ENCODE assay signal across 22 mouse cellular contexts in the genomic region with DNA sequence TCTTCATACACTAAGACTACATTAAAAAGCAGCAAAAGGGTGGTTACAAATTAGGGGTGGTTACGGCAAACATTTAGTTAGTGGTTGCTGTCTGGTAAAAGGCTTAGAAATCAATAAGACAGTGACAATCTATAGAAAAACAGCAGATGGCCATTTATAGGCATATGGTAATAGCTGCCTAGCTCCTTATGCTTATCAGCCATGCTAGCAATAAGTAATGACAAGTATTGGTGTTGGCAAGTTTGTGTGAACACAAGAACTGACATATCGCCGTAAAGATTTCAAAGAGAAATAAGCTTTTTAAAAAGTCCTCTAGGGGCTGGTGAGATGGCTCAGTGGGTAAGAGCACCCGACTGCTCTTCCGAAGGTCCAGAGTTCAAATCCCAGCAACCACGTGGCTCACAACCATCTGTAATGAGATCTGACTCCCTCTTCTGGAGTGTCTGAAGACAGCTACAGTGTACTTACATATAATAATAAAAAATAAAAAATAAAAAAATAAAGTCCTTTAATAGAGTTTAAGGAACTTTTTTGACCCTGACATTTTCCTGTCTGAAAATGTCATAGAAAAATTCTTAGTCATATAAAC. TPM values are rescaled to one million over a fixed set of nuclear protein-coding genes. Genes with fewer than 3 reads are reported as not detected.
DNase-seq lines count a peak whose midpoint lies in the region; ATAC-seq and TF ChIP-seq lines count a peak whose summit lies in the region.
"Had no signal": no experiment of that assay in that cellular context is flagged by ENCODE, and none has a peak within 500 bp of the region (broad histone marks: within the 10 kb centered on the region; RNA-seq: fewer than 3 reads in every experiment).

No protein-coding gene starts in this region.

- no peak for DNase-seq in forebrain, embryonic 10.5 days (ENCODE audit: extremely low spot score, low spot score)
- DNase-seq in forebrain, embryonic 11.5 days (ENCODE audit: low spot score): no peak
- peak; percentile 34 for DNase-seq in forebrain, postnatal 0 days
- no peak for DNase-seq in cerebellum, adult 9-10 months
- DNase-seq: adrenal gland, adult 8-10 months; adrenal gland, postnatal 14 days; adrenal gland, postnatal 36 days; B cell, adult 2 months; cerebellum, adult 11 months; cerebellum, adult 18-20 months; cerebellum, adult 8-10 months; cerebellum, postnatal 10 days; cerebellum, postnatal 25 days had no signal

- no peaks in the 10 kb centered on the region for H3K27me3 ChIP-seq in forebrain, embryonic 13.5 days
- H3K27me3 ChIP-seq in forebrain, embryonic 10.5 days (ENCODE audit: poor library complexity, severe bottlenecking): no peaks in the 10 kb centered on the region
- no peaks in the 10 kb centered on the region for H3K27me3 ChIP-seq in forebrain, embryonic 15.5 days
- H3K27me3 ChIP-seq in forebrain, embryonic 11.5 days (ENCODE audit: control insufficient read depth, insufficient read depth, low read length): no peaks in the 10 kb centered on the region
- H3K27me3 ChIP-seq in forebrain, postnatal 0 days (ENCODE audit: insufficient read depth, low read length): no peaks in the 10 kb centered on the region
- H3K27me3 ChIP-seq: CH12.LX; embryonic facial prominence, embryonic 12.5 days; Patski had no signal

- TF ChIP-seq CTCF in forebrain, postnatal 0 days (IDR thresholded peaks at IDR 0.05; ENCODE audit: low read depth): no peak

- peaks cover 27% of the 10 kb centered on the region for H3K36me3 ChIP-seq in forebrain, embryonic 13.5 days (ENCODE audit: poor library complexity, severe bottlenecking)
- peaks cover 77% of the 10 kb centered on the region for H3K36me3 ChIP-seq in forebrain, embryonic 10.5 days (replicated peaks)
- H3K36me3 ChIP-seq in forebrain, embryonic 15.5 days: no peaks in the 10 kb centered on the region
- H3K36me3 ChIP-seq in forebrain, embryonic 11.5 days (ENCODE audit: control insufficient read depth, insufficient read depth, low read length): no peaks in the 10 kb centered on the region; the same call in 1 of the 2 replicates
- H3K36me3 ChIP-seq in forebrain, postnatal 0 days (ENCODE audit: insufficient read depth): peaks cover 8% of the 10 kb centered on the region

- peak; percentile 65; the same call in 1 of the 2 replicates for ATAC-seq in forebrain, embryonic 13.5 days
- peak; percentile 58; the same call in 1 of the 2 replicates for ATAC-seq in forebrain, embryonic 15.5 days (replicated peaks)
- ATAC-seq in forebrain, embryonic 11.5 days (replicated peaks; ENCODE audit: low FRiP score): no peak
- peak; percentile 34; the same call in 1 of the 2 replicates for ATAC-seq in forebrain, postnatal 0 days
- ATAC-seq: activated CD4-positive, CD25-positive, alpha-beta regulatory T cell, adult 4 months; CD4-positive, CD25-positive, alpha-beta regulatory T cell, adult 4 months; Patski had no signal

- H3K9me3 ChIP-seq in forebrain, embryonic 13.5 days (replicated peaks): no peaks in the 10 kb centered on the region
- H3K9me3 ChIP-seq in forebrain, embryonic 10.5 days: no peaks in the 10 kb centered on the region
- H3K9me3 ChIP-seq in forebrain, embryonic 15.5 days: no peaks in the 10 kb centered on the region
- H3K9me3 ChIP-seq in forebrain, embryonic 11.5 days (ENCODE audit: control insufficient read depth, low read length): no peaks in the 10 kb centered on the region
- H3K9me3 ChIP-seq in forebrain, postnatal 0 days (ENCODE audit: low read length): no peaks in the 10 kb centered on the region
- H3K9me3 ChIP-seq: embryonic facial prominence, embryonic 10.5 days; embryonic facial prominence, embryonic 12.5 days; G1E had no signal

- no peak overlapping the region for H3K9ac ChIP-seq in forebrain, embryonic 13.5 days
- no peak overlapping the region for H3K9ac ChIP-seq in forebrain, embryonic 15.5 days (replicated peaks)
- no peak overlapping the region for H3K9ac ChIP-seq in forebrain, embryonic 11.5 days (ENCODE audit: low read length)
- no peak overlapping the region for H3K9ac ChIP-seq in forebrain, postnatal 0 days
- H3K9ac ChIP-seq: embryonic facial prominence, embryonic 12.5 days had no signal

- H3K4me1 ChIP-seq in forebrain, embryonic 13.5 days: no peaks in the 10 kb centered on the region
- H3K4me1 ChIP-seq in forebrain, embryonic 10.5 days: no peaks in the 10 kb centered on the region
- no peaks in the 10 kb centered on the region for H3K4me1 ChIP-seq in forebrain, embryonic 15.5 days
- no peaks in the 10 kb centered on the region for H3K4me1 ChIP-seq in forebrain, embryonic 11.5 days (replicated peaks; ENCODE audit: control insufficient read depth, insufficient read depth, low read length)
- H3K4me1 ChIP-seq in forebrain, postnatal 0 days (ENCODE audit: insufficient read depth): no peaks in the 10 kb centered on the region
- H3K4me1 ChIP-seq: embryonic facial prominence, embryonic 10.5 days; embryonic facial prominence, embryonic 12.5 days had no signal

- no peak overlapping the region for H3K4me3 ChIP-seq in forebrain, embryonic 13.5 days
- no peak overlapping the region for H3K4me3 ChIP-seq in forebrain, embryonic 10.5 days
- H3K4me3 ChIP-seq in forebrain, embryonic 15.5 days: no peak overlapping the region
- H3K4me3 ChIP-seq in forebrain, embryonic 11.5 days (ENCODE audit: low read depth, low read length): no peak overlapping the region
- no peak overlapping the region for H3K4me3 ChIP-seq in forebrain, postnatal 0 days (ENCODE audit: low read depth, low read length)
- H3K4me3 ChIP-seq: embryonic facial prominence, embryonic 10.5 days; embryonic facial prominence, embryonic 12.5 days had no signal

- H3K4me2 ChIP-seq in forebrain, embryonic 13.5 days: no peak overlapping the region
- no peak overlapping the region for H3K4me2 ChIP-seq in forebrain, embryonic 15.5 days (replicated peaks)
- H3K4me2 ChIP-seq in forebrain, embryonic 11.5 days (ENCODE audit: low read depth, low read length, severe bottlenecking): no peak overlapping the region
- no peak overlapping the region for H3K4me2 ChIP-seq in forebrain, postnatal 0 days (ENCODE audit: low read depth)
- H3K4me2 ChIP-seq: embryonic facial prominence, embryonic 12.5 days had no signal

- no peak overlapping the region for H3K27ac ChIP-seq in forebrain, embryonic 13.5 days
- H3K27ac ChIP-seq in forebrain, embryonic 10.5 days: no peak overlapping the region
- H3K27ac ChIP-seq in forebrain, embryonic 15.5 days (replicated peaks): no peak overlapping the region
- no peak overlapping the region for H3K27ac ChIP-seq in forebrain, embryonic 11.5 days (ENCODE audit: low read depth, low read length)
- no peak overlapping the region for H3K27ac ChIP-seq in forebrain, postnatal 0 days (ENCODE audit: low read depth, low read length)
- H3K27ac ChIP-seq: embryonic facial prominence, embryonic 10.5 days; embryonic facial prominence, embryonic 12.5 days had no signal

- WGBS in forebrain, embryonic 13.5 days: 91% methylated on average over 6 of the region's 6 CpGs
- 96% methylated on average over 6 of the region's 6 CpGs for WGBS in forebrain, embryonic 10.5 days
- 82% methylated on average over 6 of the region's 6 CpGs for WGBS in forebrain, embryonic 15.5 days
- WGBS in forebrain, embryonic 11.5 days: 96% methylated on average over 6 of the region's 6 CpGs
- 83% methylated on average over 6 of the region's 6 CpGs for WGBS in forebrain, postnatal 0 days

RNA-seq across cellular contexts. Expression of a gene that starts 17.5 kb away (rescaled TPM):
- polyA plus RNA-seq in forebrain, embryonic 13.5 days (2015; fragmentation: Nextera tagmentation; extraction: Ambion mirVana): 5.2 and 6.4 TPM in 2 replicates
- 24.5 and 26.8 TPM in 2 replicates for polyA plus RNA-seq in forebrain, embryonic 10.5 days (2016; fragmentation: Nextera tagmentation; extraction: Ambion mirVana)
- polyA plus RNA-seq in forebrain, embryonic 15.5 days (2015; fragmentation: Nextera tagmentation; extraction: Ambion mirVana): 3.6 and 3.7 TPM in 2 replicates
- 16.2 and 16.6 TPM in 2 replicates for polyA plus RNA-seq in forebrain, embryonic 11.5 days (2014; fragmentation: Nextera tagmentation; extraction: Ambion mirVana)
- total RNA-seq in forebrain, postnatal 0 days (2014; rRNA removed): 8.0 and 9.1 TPM in 2 replicates
- polyA plus RNA-seq in forebrain, postnatal 0 days (2015; fragmentation: Nextera tagmentation; extraction: Ambion mirVana): 5.1 and 5.9 TPM in 2 replicates
